Mouse (Mus musculus) MEL (cell line): ENCODE results near the gene Ehmt2.

Experiments
- CTCF ChIP-seq, 3 experiments: IDR thresholded peaks in 2 of 3; conservative IDR thresholded peaks in 1 of 3; 2 replicates each; pipeline ENCODE4 v1.5.1; 2011 to 2012; ENCODE audit warnings: low read length in 3 of 3, low read depth in 2 of 3, mild to moderate bottlenecking in 2 of 3, improper control_type of control experiment in 1 of 3, inconsistent platforms in 1 of 3, mixed read lengths in 1 of 3, moderate library complexity in 1 of 3; ENCODE audit not compliant: control insufficient read depth in 1 of 3, insufficient read depth in 1 of 3, poor library complexity in 1 of 3, severe bottlenecking in 1 of 3
- MYC ChIP-seq: IDR thresholded peaks from 2 replicates; pipeline ENCODE4 v1.6.1; 2011; ENCODE audit warnings: low read depth, mild to moderate bottlenecking, low read length, improper control_type of control experiment, moderate library complexity
- POLR2A ChIP-seq, 2 experiments: IDR thresholded peaks; 2 replicates each; pipeline ENCODE4 v1.6.1; 2011 to 2012; ENCODE audit warnings: low read length in 2 of 2, mild to moderate bottlenecking in 2 of 2, control low read depth in 1 of 2, improper control_type of control experiment in 1 of 2, low read depth in 1 of 2, moderate library complexity in 1 of 2; ENCODE audit not compliant: control insufficient read depth in 1 of 2, insufficient read depth in 1 of 2, poor library complexity in 1 of 2
- POLR2AphosphoS2 ChIP-seq: IDR thresholded peaks from 2 replicates; pipeline ENCODE4 v1.6.1; 2011; ENCODE audit warnings: low read length, improper control_type of control experiment
- ZKSCAN1 ChIP-seq: IDR thresholded peaks from 2 replicates; pipeline ENCODE4 v1.6.1; 2012; ENCODE audit warnings: low read depth, mild to moderate bottlenecking, inconsistent platforms, low read length, improper control_type of control experiment, moderate library complexity

DNA sequence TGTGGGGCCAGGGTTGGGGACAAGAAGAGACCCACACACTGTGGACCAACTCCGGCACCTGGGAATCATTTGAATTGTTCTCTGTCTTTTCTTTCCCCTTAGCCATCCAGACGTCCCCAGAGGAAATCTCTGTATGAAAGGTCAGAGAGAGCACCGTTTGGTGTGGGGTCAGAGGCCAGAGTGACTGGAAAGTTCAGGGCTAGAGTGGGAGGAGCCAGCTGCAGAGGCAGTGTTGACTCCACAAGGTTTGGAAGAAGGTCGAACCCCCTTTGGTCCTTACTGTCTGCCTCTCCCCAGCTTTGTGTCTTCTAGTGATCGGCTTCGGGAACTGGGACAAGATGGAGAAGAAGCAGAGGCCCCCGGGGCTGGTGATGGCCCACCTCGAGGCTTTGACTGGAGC lies 44.8 kb upstream of the Ehmt2 start:
- TF ChIP-seq POLR2A (IDR thresholded peaks at IDR 0.05; ENCODE audit: control insufficient read depth in 1 of 2, insufficient read depth in 1 of 2, low read depth in 1 of 2, low read length in 2 of 2, poor library complexity in 1 of 2) (no peak), CTCF (IDR thresholded peaks at IDR 0.05 in 2 of 3, conservative IDR thresholded peaks at IDR 0.05 in 1 of 3; ENCODE audit: control insufficient read depth in 1 of 3, insufficient read depth in 1 of 3, low read depth in 2 of 3, low read length in 3 of 3, poor library complexity in 1 of 3, severe bottlenecking in 1 of 3) (no peak), POLR2AphosphoS2 (no peak), MYC (no peak), ZKSCAN1 (no peak)
